Mouse (Mus musculus) MEL (cell line): ENCODE measurements around the gene Islr2. TPM values are rescaled to one million over a fixed set of nuclear protein-coding genes. Genes with fewer than 3 reads are reported as not detected.

Experiments used
- DNase-seq: peaks from one replicate; pipeline ENCODE4 v3.0.0; 2011; ENCODE audit warnings: low read depth, low spot score
- H3K27ac ChIP-seq: 2 replicates; pipeline ENCODE4 v1.5.1; 2012; ENCODE audit warnings: low read depth, mild to moderate bottlenecking, control low read depth, low read length, moderate library complexity; ENCODE audit not compliant: control insufficient read depth
- H3K27me3 ChIP-seq, 2 experiments: fragments of 150-350 bp in 1 of 2; sonication (generic) in 1 of 2; 2 replicates each; pipeline ENCODE4 v1.6.1; 2012; ENCODE audit warnings: low read length in 2 of 2, mild to moderate bottlenecking in 2 of 2, improper control_type of control experiment in 1 of 2, moderate library complexity in 1 of 2; ENCODE audit not compliant: insufficient read depth in 2 of 2, control insufficient read depth in 1 of 2
- H3K36me3 ChIP-seq, 2 experiments: 2 replicates each; pipeline ENCODE4 v1.6.1; 2012 to 2014; ENCODE audit warnings: low read length in 2 of 2, improper control_type of control experiment in 1 of 2, inconsistent platforms in 1 of 2, mild to moderate bottlenecking in 1 of 2; ENCODE audit not compliant: insufficient read depth in 2 of 2, control insufficient read depth in 1 of 2
- H3K4me1 ChIP-seq, 2 experiments: fragments of 150-350 bp in 1 of 2; sonication (generic) in 1 of 2; 2 replicates each; pipeline ENCODE4 v1.6.1; 2012; ENCODE audit warnings: low read length in 2 of 2, improper control_type of control experiment in 1 of 2, mild to moderate bottlenecking in 1 of 2; ENCODE audit not compliant: insufficient read depth in 2 of 2, control insufficient read depth in 1 of 2
- H3K4me3 ChIP-seq, 2 experiments: fragments of 150-350 bp in 1 of 2; sonication (generic) in 1 of 2; 2 replicates each; pipeline ENCODE4 v1.5.1; 2012; ENCODE audit warnings: low read depth in 2 of 2, low read length in 2 of 2, mild to moderate bottlenecking in 2 of 2, moderate library complexity in 2 of 2, control low read depth in 1 of 2, improper control_type of control experiment in 1 of 2; ENCODE audit not compliant: control insufficient read depth in 1 of 2, insufficient read depth in 1 of 2
- H3K79me2 ChIP-seq: 2 replicates; pipeline ENCODE4 v1.6.1; 2012; ENCODE audit warnings: mild to moderate bottlenecking, low read length, moderate library complexity; ENCODE audit not compliant: control insufficient read depth, poor library complexity, insufficient read depth
- H3K9ac ChIP-seq: 2 replicates; pipeline ENCODE4 v1.6.1; 2012; ENCODE audit warnings: low read depth, mild to moderate bottlenecking, control low read depth, low read length, moderate library complexity; ENCODE audit not compliant: control insufficient read depth, poor library complexity, severe bottlenecking
- H3K9me3 ChIP-seq: fragments of 150-350 bp; sonication (generic); replicated peaks from 2 replicates; pipeline ENCODE4 v1.6.1; 2012; ENCODE audit warnings: mild to moderate bottlenecking, low read length, improper control_type of control experiment, moderate library complexity; ENCODE audit not compliant: insufficient read depth
- BHLHE40 ChIP-seq: IDR thresholded peaks from 2 replicates; pipeline ENCODE4 v1.6.1; 2012; ENCODE audit warnings: low read depth, mild to moderate bottlenecking, inconsistent platforms, low read length, improper control_type of control experiment, borderline replicate concordance
- CHD1 ChIP-seq: IDR thresholded peaks from 2 replicates; pipeline ENCODE4 v1.6.1; 2012; ENCODE audit warnings: low read depth, mild to moderate bottlenecking, inconsistent platforms, low read length, improper control_type of control experiment
- CHD2 ChIP-seq: IDR thresholded peaks from 2 replicates; pipeline ENCODE4 v1.6.1; 2011; ENCODE audit warnings: low read length, improper control_type of control experiment
- CTCF ChIP-seq, 3 experiments: IDR thresholded peaks in 2 of 3; conservative IDR thresholded peaks in 1 of 3; 2 replicates each; pipeline ENCODE4 v1.5.1; 2011 to 2012; ENCODE audit warnings: low read length in 3 of 3, low read depth in 2 of 3, mild to moderate bottlenecking in 2 of 3, improper control_type of control experiment in 1 of 3, inconsistent platforms in 1 of 3, mixed read lengths in 1 of 3, moderate library complexity in 1 of 3; ENCODE audit not compliant: control insufficient read depth in 1 of 3, insufficient read depth in 1 of 3, poor library complexity in 1 of 3, severe bottlenecking in 1 of 3
- E2F4 ChIP-seq: IDR thresholded peaks from 2 replicates; pipeline ENCODE4 v1.6.1; 2011; ENCODE audit warnings: low read depth, low read length, improper control_type of control experiment, borderline replicate concordance
- ELF1 ChIP-seq: IDR thresholded peaks from 2 replicates; pipeline ENCODE4 v1.6.1; 2014; ENCODE audit warnings: low read depth, mild to moderate bottlenecking, inconsistent platforms, low read length, improper control_type of control experiment, moderate library complexity
- EP300 ChIP-seq, 2 experiments: IDR thresholded peaks; 2 replicates each; pipeline ENCODE4 v1.6.1; 2011; ENCODE audit warnings: improper control_type of control experiment in 2 of 2, low read length in 2 of 2, low read depth in 1 of 2, mild to moderate bottlenecking in 1 of 2
- ETS1 ChIP-seq: IDR thresholded peaks from 2 replicates; pipeline ENCODE4 v1.6.1; 2012; ENCODE audit warnings: low read depth, mild to moderate bottlenecking, inconsistent platforms, low read length, improper control_type of control experiment, moderate library complexity
- GABPA ChIP-seq: IDR thresholded peaks from 2 replicates; pipeline ENCODE4 v1.6.1; 2012; ENCODE audit warnings: low read depth, mild to moderate bottlenecking, inconsistent platforms, low read length, improper control_type of control experiment, moderate library complexity
- JUND ChIP-seq: IDR thresholded peaks from 2 replicates; pipeline ENCODE4 v1.6.1; 2011; ENCODE audit warnings: low read depth, mild to moderate bottlenecking, improper control_type of control experiment, low read length
- KAT2A ChIP-seq: conservative IDR thresholded peaks from 2 replicates; pipeline ENCODE4 v1.6.1; 2012; ENCODE audit warnings: low read depth, low read length, improper control_type of control experiment, inconsistent platforms
- MAFK ChIP-seq: IDR thresholded peaks from 2 replicates; pipeline ENCODE4 v1.6.1; 2011; ENCODE audit warnings: low read depth, mild to moderate bottlenecking, low read length, improper control_type of control experiment, borderline replicate concordance
- MAX ChIP-seq: IDR thresholded peaks from 2 replicates; pipeline ENCODE4 v1.6.1; 2011; ENCODE audit warnings: low read length, improper control_type of control experiment
- MAZ ChIP-seq: IDR thresholded peaks from 2 replicates; pipeline ENCODE4 v1.6.1; 2012; ENCODE audit warnings: low read depth, mild to moderate bottlenecking, inconsistent platforms, low read length, improper control_type of control experiment
- MEF2A ChIP-seq: IDR thresholded peaks from 2 replicates; pipeline ENCODE4 v1.6.1; 2014; ENCODE audit warnings: low read depth, mild to moderate bottlenecking, inconsistent platforms, low read length, improper control_type of control experiment; ENCODE audit not compliant: poor library complexity, insufficient replicate concordance, severe bottlenecking; ENCODE audit errors: extremely low read depth
- MXI1 ChIP-seq: IDR thresholded peaks from 2 replicates; pipeline ENCODE4 v1.6.1; 2011; ENCODE audit warnings: mild to moderate bottlenecking, low read depth, low read length, improper control_type of control experiment
- MYB ChIP-seq: IDR thresholded peaks from 2 replicates; pipeline ENCODE4 v1.6.1; 2011; ENCODE audit warnings: mild to moderate bottlenecking, low read depth, low read length, improper control_type of control experiment
- NELFE ChIP-seq: IDR thresholded peaks from 2 replicates; pipeline ENCODE4 v1.6.1; 2011; ENCODE audit warnings: low read depth, low read length, improper control_type of control experiment
- NRF1 ChIP-seq: IDR thresholded peaks from 2 replicates; pipeline ENCODE4 v1.6.1; 2014; ENCODE audit warnings: low read depth, mild to moderate bottlenecking, inconsistent platforms, low read length, improper control_type of control experiment, moderate library complexity; ENCODE audit not compliant: poor library complexity, insufficient read depth, severe bottlenecking
- POLR2A ChIP-seq, 2 experiments: IDR thresholded peaks; 2 replicates each; pipeline ENCODE4 v1.6.1; 2011 to 2012; ENCODE audit warnings: low read length in 2 of 2, mild to moderate bottlenecking in 2 of 2, control low read depth in 1 of 2, improper control_type of control experiment in 1 of 2, low read depth in 1 of 2, moderate library complexity in 1 of 2; ENCODE audit not compliant: control insufficient read depth in 1 of 2, insufficient read depth in 1 of 2, poor library complexity in 1 of 2
- POLR2AphosphoS2 ChIP-seq: IDR thresholded peaks from 2 replicates; pipeline ENCODE4 v1.6.1; 2011; ENCODE audit warnings: low read length, improper control_type of control experiment
- POLR2AphosphoS5 ChIP-seq: IDR thresholded peaks from 2 replicates; pipeline ENCODE4 v1.6.1; 2012; ENCODE audit warnings: low read depth, borderline replicate concordance, mild to moderate bottlenecking, inconsistent platforms, low read length, moderate library complexity, mixed read lengths
- RAD21 ChIP-seq: IDR thresholded peaks from 2 replicates; pipeline ENCODE4 v1.6.1; 2011; ENCODE audit warnings: mild to moderate bottlenecking, low read depth, low read length, improper control_type of control experiment
- RCOR1 ChIP-seq: IDR thresholded peaks from 2 replicates; pipeline ENCODE4 v1.6.1; 2012; ENCODE audit warnings: low read depth, mild to moderate bottlenecking, inconsistent platforms, low read length, improper control_type of control experiment
- SIN3A ChIP-seq: IDR thresholded peaks from 2 replicates; pipeline ENCODE4 v1.6.1; 2012; ENCODE audit warnings: low read length, improper control_type of control experiment, inconsistent platforms
- SMC3 ChIP-seq: IDR thresholded peaks from 2 replicates; pipeline ENCODE4 v1.6.1; 2011; ENCODE audit warnings: low read depth, low read length, improper control_type of control experiment
- TAL1 ChIP-seq: IDR thresholded peaks from 2 replicates; pipeline ENCODE4 v1.6.1; 2012; ENCODE audit warnings: mild to moderate bottlenecking, inconsistent platforms, low read length, moderate library complexity, mixed read lengths
- TCF12 ChIP-seq: IDR thresholded peaks from 2 replicates; pipeline ENCODE4 v1.6.1; 2014; ENCODE audit warnings: low read depth, mild to moderate bottlenecking, inconsistent platforms, low read length, improper control_type of control experiment, moderate library complexity
- UBTF ChIP-seq: IDR thresholded peaks from 2 replicates; pipeline ENCODE4 v1.6.1; 2012; ENCODE audit warnings: low read depth, mild to moderate bottlenecking, inconsistent platforms, low read length, improper control_type of control experiment, moderate library complexity, borderline replicate concordance; ENCODE audit not compliant: insufficient read depth
- USF1 ChIP-seq: IDR thresholded peaks from 2 replicates; pipeline ENCODE4 v1.6.1; 2014; ENCODE audit warnings: low read depth, mild to moderate bottlenecking, inconsistent platforms, low read length, improper control_type of control experiment, moderate library complexity
- USF2 ChIP-seq, 2 experiments: IDR thresholded peaks; 2 replicates each; pipeline ENCODE4 v1.6.1; 2011 to 2012; ENCODE audit warnings: improper control_type of control experiment in 2 of 2, low read length in 2 of 2, borderline replicate concordance in 1 of 2, inconsistent platforms in 1 of 2, low read depth in 1 of 2, mild to moderate bottlenecking in 1 of 2; ENCODE audit not compliant: insufficient read depth in 1 of 2
- ZC3H11A ChIP-seq: IDR thresholded peaks from 2 replicates; pipeline ENCODE4 v1.6.1; 2012; ENCODE audit warnings: low read depth, mild to moderate bottlenecking, inconsistent platforms, low read length, improper control_type of control experiment
- ZKSCAN1 ChIP-seq: IDR thresholded peaks from 2 replicates; pipeline ENCODE4 v1.6.1; 2012; ENCODE audit warnings: low read depth, mild to moderate bottlenecking, inconsistent platforms, low read length, improper control_type of control experiment, moderate library complexity
- ZMIZ1 ChIP-seq: IDR thresholded peaks from 2 replicates; pipeline ENCODE4 v1.6.1; 2012; ENCODE audit warnings: low read depth, mild to moderate bottlenecking, inconsistent platforms, low read length, improper control_type of control experiment, moderate library complexity
- ZNF384 ChIP-seq: IDR thresholded peaks from 2 replicates; pipeline ENCODE4 v1.6.1; 2012; ENCODE audit warnings: low read depth, mild to moderate bottlenecking, inconsistent platforms, low read length, improper control_type of control experiment
- polyA plus RNA-seq, 2 experiments: library from polyadenylated mRNA; stranded (reverse) in 1 of 2; unstranded in 1 of 2; fragments of >175 nt in 1 of 2; fragments of >200 nt in 1 of 2; gene quantifications; 2 replicates each; pipeline versions ENCODE4 v1.2.1 to v1.2.4; 2012; ENCODE audit warnings: low replicate concordance in 2 of 2, low read depth in 1 of 2; ENCODE audit not compliant: insufficient read length in 2 of 2, insufficient read depth in 1 of 2, missing spikeins in 1 of 2
- total RNA-seq: library from RNA; depleted of rRNA; stranded (reverse); fragments of 300-350 nt; gene quantifications from 2 replicates; pipeline ENCODE4 v1.2.3, GENCODE M21; 2012

The Islr2 gene
- total and polyA plus RNA-seq, 3 experiments = 0.15 to 0.17 TPM; not detected in 1

- Histone ChIP-seq H3K27me3 (no peaks in the 10 kb centered on the region), H3K4me3 (peak overlapping the region; percentile 72 to 81), H3K27ac (peak overlapping the region; percentile 82), H3K36me3 (peaks cover 0 to 40% of the 10 kb centered on the region in 2 experiments; a peak in 3 of 4 replicates), H3K4me1 (peaks cover 14 to 34% of the 10 kb centered on the region in 2 experiments), H3K79me2 (peaks cover 44% of the 10 kb centered on the region), H3K9me3 (no peaks in the 10 kb centered on the region), H3K9ac (peak overlapping the region; percentile 73)
- peak; percentile 90 for DNase-seq
- TF ChIP-seq E2F4 (no peak), ETS1 (peak; percentile 72), ZC3H11A (peak; percentile 28), NRF1 (0 out of 2 replicates have a peak, but pooled peaks have one; percentile 11), NELFE (peak; percentile 31; the same call in 1 of the 2 replicates), POLR2A (IDR thresholded peaks at IDR 0.05; ENCODE audit: control insufficient read depth in 1 of 2, insufficient read depth in 1 of 2, low read depth in 1 of 2, low read length in 2 of 2, poor library complexity in 1 of 2) (peak; percentile 28 to 51; a peak in 3 of 4 replicates), TCF12 (peak; percentile 76), SMC3 (peak; percentile 44), MAX (peak; percentile 47; the same call in 1 of the 2 replicates), ZNF384 (peak; percentile 10; the same call in 1 of the 2 replicates), MYB (no peak), MXI1 (peak; percentile 61; the same call in 1 of the 2 replicates), UBTF (no peak), MAZ (no peak), USF1 (no peak), MEF2A (no peak), CTCF (IDR thresholded peaks at IDR 0.05 in 2 of 3, conservative IDR thresholded peaks at IDR 0.05 in 1 of 3; ENCODE audit: control insufficient read depth in 1 of 3, insufficient read depth in 1 of 3, low read depth in 2 of 3, low read length in 3 of 3, poor library complexity in 1 of 3, severe bottlenecking in 1 of 3) (peak; percentile 49 to 72 (median 67)), CHD2 (no peak), RAD21 (peak; percentile 37), JUND (0 out of 2 replicates have a peak, but pooled peaks have one; percentile 19), RCOR1 (peak; percentile 70), EP300 (IDR thresholded peaks at IDR 0.05; ENCODE audit: low read depth in 1 of 2, low read length in 2 of 2) (peak; percentile 63 to 74), USF2 (IDR thresholded peaks at IDR 0.05; ENCODE audit: borderline replicate concordance in 1 of 2, insufficient read depth in 1 of 2, low read depth in 1 of 2, low read length in 2 of 2) (no peak), POLR2AphosphoS2 (no peak), KAT2A (no peak), ZKSCAN1 (no peak), ELF1 (0 out of 2 replicates have a peak, but pooled peaks have one; percentile 6), BHLHE40 (no peak), SIN3A (peak; percentile 10), TAL1 (peak; percentile 83), GABPA (no peak), MAFK (no peak), CHD1 (peak; percentile 68; the same call in 1 of the 2 replicates), POLR2AphosphoS5 (no peak), ZMIZ1 (0 out of 2 replicates have a peak, but pooled peaks have one; percentile 35)
These were observed 43.1 kb upstream of the Islr2 start for GRCm38 (mm10) chr9:58247064-58247759.
